Mouse (Mus musculus) olfactory bulb, adult 2 months (tissue): ENCODE data around the gene Olfml3.

Experiments
- CTCF ChIP-seq: fragments of 200-500 bp; IDR thresholded peaks from 2 replicates; pipeline ENCODE4 v1.5.1; 2012; ENCODE audit warnings: low read depth, mild to moderate bottlenecking, low read length, moderate library complexity; ENCODE audit not compliant: insufficient read depth
- POLR2A ChIP-seq: fragments of 200-500 bp; IDR thresholded peaks from 2 replicates; pipeline ENCODE4 v1.6.1; 2012; ENCODE audit warnings: mild to moderate bottlenecking, low read depth, low read length, moderate library complexity; ENCODE audit not compliant: insufficient read depth

DNA sequence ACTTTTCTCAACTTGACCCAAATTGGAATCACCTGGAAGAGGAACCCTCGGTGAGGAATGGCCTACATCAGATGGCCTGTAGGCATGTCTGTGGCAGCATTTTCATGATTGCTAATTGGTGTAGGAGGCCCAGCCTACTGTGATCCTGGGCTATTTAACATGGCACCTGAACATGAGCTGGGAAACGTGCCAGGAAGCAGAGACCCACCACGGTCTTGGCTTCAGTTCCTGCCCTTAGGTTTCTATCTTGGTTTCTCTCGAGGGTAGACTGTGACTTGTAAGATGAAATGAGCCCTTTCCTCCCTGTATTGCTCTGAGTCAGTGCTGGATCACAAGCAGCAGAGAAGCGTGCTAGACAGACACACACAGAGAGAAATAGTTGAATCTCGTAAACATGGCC, 33.1 kb downstream of the Olfml3 start:
- TF ChIP-seq POLR2A (no peak), CTCF (no peak)
